Mouse (Mus musculus) small intestine, adult 2 months (tissue): ENCODE measurements around the gene Dclre1b.

ENCODE experiments used
- CTCF ChIP-seq: fragments of 200-500 bp; IDR thresholded peaks from 2 replicates; pipeline ENCODE4 v1.5.1; 2012; ENCODE audit warnings: low read depth, mild to moderate bottlenecking, control low read depth, inconsistent platforms, low read length, moderate library complexity, mixed read lengths; ENCODE audit not compliant: insufficient replicate concordance, insufficient read length; ENCODE audit errors: extremely low read depth
- POLR2A ChIP-seq: fragments of 200-500 bp; IDR thresholded peaks from 2 replicates; pipeline ENCODE4 v1.6.1; 2012; ENCODE audit warnings: low read depth, mild to moderate bottlenecking, control low read depth, inconsistent platforms, low read length, moderate library complexity

GRCm38 (mm10) chr3:103839711-103840110, 30.5 kb upstream of the Dclre1b start:
- TF ChIP-seq CTCF (no peak), POLR2A (no peak)
